Mouse (Mus musculus) cerebellum, postnatal 14 days (tissue): ENCODE measurements at regions not wholly inside any gene's neighbourhood (a gene's known extent, or its start where the extent isn't known, plus 50 kb on each side); places are given as distances from the start of the nearest gene placed in this dataset.
"Not testable (repeated sequence)": the region's sequence is repeated elsewhere in the genome, so short reads cannot be mapped to it uniquely, and the experiment has no call there.

ENCODE experiments used
- DNase-seq, 2 experiments: peaks; one replicate each; pipeline ENCODE4 v3.0.0; 2021; ENCODE audit warnings: mixed read lengths in 2 of 2

GRCm38 (mm10) chr6:75089971-75090370 lies 1407.6 kb downstream of the Gm9008 start:
- DNase-seq = peak in 1 of 2 experiments; percentile 10

- DNase-seq = no peak
Measured at GRCm38 (mm10) chr6:75067758-75068157, 1429.8 kb downstream of the Gm9008 start.

- DNase-seq = no peak
Measured at GRCm38 (mm10) chr6:75042336-75043010, 1455.1 kb downstream of the Gm9008 start.

GRCm38 (mm10) chr6:75039451-75039850 lies 1458.1 kb downstream of the Gm9008 start:
- DNase-seq = no peak

DNA sequence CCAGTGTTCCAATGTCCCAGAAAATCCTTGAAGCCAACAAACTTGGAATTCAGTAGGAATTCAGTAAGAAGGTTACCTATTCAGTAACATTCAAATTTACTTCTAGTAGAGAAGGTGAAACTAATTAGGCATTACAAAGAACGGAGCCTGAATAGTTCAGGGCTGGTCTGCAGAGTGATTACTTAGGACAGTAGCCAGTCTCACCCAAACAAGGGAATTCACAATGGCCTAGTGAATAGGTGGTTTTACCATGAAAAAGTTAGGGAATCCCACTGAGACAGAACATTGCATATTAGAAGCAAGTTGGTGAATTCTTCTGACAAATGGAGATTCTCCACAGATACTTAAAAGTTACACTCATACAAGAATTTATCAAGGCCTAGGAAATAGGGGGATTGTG lies 1460.4 kb downstream of the Gm9008 start:
- not testable (repeated sequence) for DNase-seq
